Mouse (Mus musculus) natural killer cell, adult 2 months (primary cell): ENCODE results near the gene Draxin.
"Not testable (repeated sequence)": the region's sequence is repeated elsewhere in the genome, so short reads cannot be mapped to it uniquely, and the experiment has no call there.

Experiments
- DNase-seq, 2 experiments: peaks; one replicate each; pipeline ENCODE4 v3.0.0; 2022; ENCODE audit warnings: low spot score in 2 of 2

Gene Draxin

DNA sequence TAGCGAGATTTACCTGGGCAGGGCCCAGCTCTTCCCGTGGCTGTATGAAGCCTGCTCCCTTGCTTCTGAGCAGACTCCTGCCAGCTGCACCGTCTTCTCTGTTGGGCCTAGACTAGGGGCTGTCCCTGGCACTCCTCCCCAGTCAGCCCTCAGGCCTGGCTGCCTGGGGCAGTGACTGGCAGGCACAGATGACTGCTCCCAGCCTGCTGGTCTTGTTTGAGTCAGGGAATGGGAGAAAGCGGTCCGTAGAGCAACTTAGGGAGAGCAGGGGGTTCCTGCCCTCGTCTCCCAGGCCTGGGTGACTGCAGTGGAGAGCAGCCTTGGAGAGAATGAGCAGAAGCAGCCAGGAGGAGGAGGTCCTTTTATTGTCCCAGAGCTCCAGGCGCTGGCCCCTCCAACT is 74.3 kb downstream of the Draxin start:
- DNase-seq = no peak

DNA sequence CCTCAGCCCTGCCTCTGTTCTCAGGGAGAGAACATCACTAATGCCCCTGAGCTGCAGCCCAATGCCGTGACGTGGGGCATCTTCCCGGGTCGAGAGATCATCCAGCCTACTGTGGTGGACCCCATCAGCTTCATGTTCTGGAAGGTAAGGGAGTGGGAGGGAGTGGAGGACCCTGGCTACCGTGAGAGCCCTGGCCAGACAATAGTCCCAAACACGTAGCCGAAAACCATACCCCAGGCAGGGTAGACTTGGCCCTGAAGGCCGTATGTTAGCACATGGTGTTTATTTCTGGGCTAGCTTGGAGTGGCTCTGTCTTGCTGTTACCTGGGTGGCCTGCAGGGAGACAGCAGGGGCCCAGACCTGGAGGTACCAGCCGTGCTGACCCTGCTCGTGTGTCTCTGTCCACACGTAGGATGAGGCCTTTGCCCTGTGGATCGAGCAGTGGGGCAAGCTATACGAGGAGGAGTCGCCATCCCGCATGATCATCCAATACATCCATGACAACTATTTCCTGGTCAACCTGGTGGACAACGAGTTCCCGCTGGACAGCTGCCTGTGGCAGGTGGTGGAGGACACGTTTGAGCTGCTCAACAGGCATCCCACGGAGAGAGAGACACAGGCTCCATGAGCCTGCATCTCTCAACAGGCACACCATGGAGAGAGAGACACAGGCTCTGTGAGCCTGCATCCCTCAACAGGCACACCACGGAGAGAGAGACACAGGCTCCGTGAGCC is 75.4 kb downstream of the Draxin start:
- DNase-seq = no peak

DNA sequence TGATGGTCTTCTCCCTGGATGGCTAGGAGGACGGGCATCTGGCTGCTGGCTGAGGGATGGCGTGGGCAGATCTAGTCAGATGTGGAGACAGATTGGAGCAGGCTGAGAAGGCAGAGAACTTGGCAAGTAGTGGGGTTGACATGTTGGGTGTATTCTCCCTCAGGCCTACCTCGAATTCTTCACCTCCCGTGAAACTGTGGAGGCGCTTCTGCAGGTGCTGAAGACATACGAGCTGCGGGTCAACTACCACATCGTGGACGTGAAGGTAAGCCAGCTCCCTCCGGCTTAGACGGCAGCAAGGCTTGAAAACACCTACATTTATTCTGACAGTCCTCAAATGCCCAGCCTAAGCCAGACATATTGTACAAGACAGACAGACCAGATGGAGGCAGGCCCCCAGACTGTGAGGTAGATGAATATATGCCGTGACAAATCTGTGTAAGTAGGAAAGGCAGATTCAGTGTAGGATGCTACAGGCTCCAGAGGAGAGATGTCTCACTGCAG is 77.0 kb downstream of the Draxin start:
- DNase-seq = no peak

DNA sequence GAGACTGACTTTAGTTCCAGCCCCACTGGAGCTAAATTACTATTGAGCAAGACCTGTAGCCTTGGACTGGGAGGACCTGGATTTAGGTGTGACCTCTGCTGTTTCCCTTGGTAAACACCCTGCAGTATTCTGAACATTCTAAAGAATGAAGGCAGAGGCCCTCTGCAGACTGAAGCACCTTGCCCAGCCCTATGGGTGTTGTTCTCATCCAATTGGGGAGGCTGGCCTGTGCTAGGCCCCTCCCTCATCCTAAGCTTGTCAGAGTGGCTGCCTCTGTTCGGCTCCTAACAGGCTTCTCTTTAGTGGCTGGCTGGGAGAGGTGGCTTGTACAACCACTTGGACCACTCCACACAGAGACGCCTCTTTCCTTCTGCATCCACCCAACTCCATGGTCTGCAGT is 77.5 kb downstream of the Draxin start:
- DNase-seq = no peak

DNA sequence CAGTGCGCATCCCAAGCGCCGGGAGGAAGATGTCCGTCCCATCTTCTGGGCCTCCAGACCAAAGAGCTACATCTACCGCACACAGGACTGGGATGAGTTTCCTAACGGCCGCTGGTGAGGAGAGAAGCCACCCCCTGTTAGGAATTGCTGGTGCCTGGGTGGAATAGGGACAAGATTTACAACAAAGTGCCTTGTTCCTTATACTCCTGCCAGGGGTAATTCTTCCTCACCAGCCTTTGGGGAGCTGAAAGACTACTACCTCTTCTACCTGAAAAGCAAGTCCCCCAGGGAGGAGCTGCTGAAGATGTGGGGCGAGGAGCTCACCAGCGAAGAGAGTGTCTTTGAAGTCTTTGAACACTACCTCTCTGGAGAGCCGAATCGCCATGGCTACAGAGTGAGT is 78.6 kb downstream of the Draxin start:
- no peak for DNase-seq

DNA sequence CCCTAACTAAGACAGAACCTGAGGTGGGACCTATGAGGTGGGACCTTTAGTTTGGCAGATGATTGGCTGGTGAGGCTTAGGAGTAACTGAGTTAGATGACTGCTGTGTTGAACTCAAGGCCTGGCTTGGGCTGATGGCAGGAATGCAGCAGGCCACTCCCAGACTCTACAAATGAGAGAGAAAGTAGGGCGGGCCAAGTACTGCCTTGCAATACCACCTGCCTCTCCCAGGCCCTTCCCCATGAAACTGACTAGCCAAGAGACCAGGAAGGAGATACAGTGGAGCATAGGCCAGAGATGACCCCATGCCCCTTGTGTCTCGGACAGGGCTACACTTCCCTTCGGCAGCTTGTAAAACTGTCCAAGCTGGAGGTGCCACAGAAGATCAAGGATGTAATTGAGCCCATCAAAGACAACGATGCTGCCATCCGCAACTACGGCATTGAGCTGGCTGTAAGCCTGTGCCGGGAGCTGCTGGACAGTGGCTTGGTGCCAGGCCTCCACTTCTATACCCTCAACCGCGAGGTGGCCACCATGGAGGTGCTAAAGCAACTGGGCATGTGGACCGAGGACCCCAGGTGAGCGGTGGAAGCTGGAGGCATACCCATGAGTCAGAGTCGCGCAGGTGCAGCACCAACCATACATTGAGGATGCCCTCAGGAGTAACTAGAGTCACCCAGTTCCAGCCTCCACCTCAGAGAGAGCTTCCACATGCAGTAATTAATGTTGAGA is 79.3 kb downstream of the Draxin start:
- no peak for DNase-seq

DNA sequence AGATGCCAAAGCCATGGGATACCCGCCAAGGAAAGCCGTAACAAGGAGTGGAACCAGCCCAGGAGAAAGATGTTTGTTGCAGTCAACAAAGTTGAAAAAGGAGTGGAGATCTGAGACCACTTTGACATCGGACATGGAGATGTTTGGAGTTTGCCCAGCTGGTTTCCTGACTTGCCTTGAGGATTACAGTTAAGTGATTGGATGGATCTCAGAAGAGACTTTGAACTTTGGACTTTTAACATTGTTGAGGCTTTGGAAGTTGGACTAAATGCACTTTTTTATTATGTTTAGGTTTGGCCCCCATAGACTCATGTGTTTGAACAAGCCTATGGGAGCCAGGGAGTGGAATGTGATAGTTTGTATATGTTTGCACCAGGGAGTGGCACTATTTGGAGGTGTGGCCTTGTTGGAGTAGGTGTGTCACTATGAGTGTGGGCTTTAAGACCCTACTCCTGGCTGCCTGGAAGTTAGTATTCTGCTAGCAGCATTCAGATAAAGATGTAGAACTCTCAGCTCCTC is 80.0 kb downstream of the Draxin start:
- not testable (repeated sequence) for DNase-seq
